Mouse (Mus musculus): ENCODE results near the gene Ube2g2. TPM values are rescaled to one million over a fixed set of nuclear protein-coding genes. Genes with fewer than 3 reads are reported as not detected.
"Not testable (repeated sequence)": the region's sequence is repeated elsewhere in the genome, so short reads cannot be mapped to it uniquely, and the experiment has no call there.

The Ube2g2 gene
- total RNA-seq, 2 experiments from 2014 or later: 63.9 to 69.0 TPM

GRCm38 (mm10) chr10:77636234-77636922 is 14.3 kb downstream of the Ube2g2 start:
- no peak for DNase-seq (ENCODE audit: low spot score in 2 of 2)

GRCm38 (mm10) chr10:77638956-77639355 is 16.9 kb downstream of the Ube2g2 start:
- no peak for DNase-seq (ENCODE audit: low spot score in 2 of 2)

- DNase-seq (ENCODE audit: low spot score in 2 of 2): no peak
These were observed 21.1 kb downstream of the Ube2g2 start for GRCm38 (mm10) chr10:77643160-77643559.

- DNase-seq (ENCODE audit: low spot score in 2 of 2): no peak
These were observed 23.5 kb downstream of the Ube2g2 start for GRCm38 (mm10) chr10:77645571-77645970.

GRCm38 (mm10) chr10:77647461-77647860 is 25.4 kb downstream of the Ube2g2 start:
- DNase-seq (ENCODE audit: low spot score in 2 of 2): no peak

- no peak for DNase-seq (ENCODE audit: low spot score in 2 of 2)
These were observed 25.8 kb downstream of the Ube2g2 start for GRCm38 (mm10) chr10:77647901-77648300.

- DNase-seq (ENCODE audit: low spot score in 2 of 2): no peak
These were observed 30.0 kb downstream of the Ube2g2 start for GRCm38 (mm10) chr10:77652046-77652445.

- DNase-seq (ENCODE audit: low spot score in 2 of 2): no peak
These were observed 36.4 kb downstream of the Ube2g2 start for GRCm38 (mm10) chr10:77658286-77658994.

- DNase-seq (ENCODE audit: low spot score in 2 of 2): no peak
These were observed 42.0 kb downstream of the Ube2g2 start for GRCm38 (mm10) chr10:77663949-77664665.

- no peak for DNase-seq (ENCODE audit: low spot score in 2 of 2)
These were observed 44.3 kb downstream of the Ube2g2 start for GRCm38 (mm10) chr10:77666342-77666741.

- DNase-seq (ENCODE audit: low spot score in 2 of 2): no peak
These were observed 45.3 kb downstream of the Ube2g2 start for GRCm38 (mm10) chr10:77667402-77667801.

GRCm38 (mm10) chr10:77670710-77671109 is 48.6 kb downstream of the Ube2g2 start:
- no peak for DNase-seq (ENCODE audit: low spot score in 2 of 2)

- DNase-seq (ENCODE audit: low spot score in 2 of 2): no peak
These were observed 49.4 kb downstream of the Ube2g2 start for GRCm38 (mm10) chr10:77671519-77671918.

- no peak for DNase-seq (ENCODE audit: low spot score in 2 of 2)
These were observed 51.7 kb downstream of the Ube2g2 start for GRCm38 (mm10) chr10:77673765-77674164.

- DNase-seq (ENCODE audit: low spot score in 2 of 2): peak in 1 of 2 experiments; percentile 17
These were observed 55.5 kb downstream of the Ube2g2 start for GRCm38 (mm10) chr10:77677562-77677961.

- DNase-seq (ENCODE audit: low spot score in 2 of 2): no peak
These were observed 60.9 kb downstream of the Ube2g2 start for GRCm38 (mm10) chr10:77682994-77683393.

- no peak for DNase-seq (ENCODE audit: low spot score in 2 of 2)
These were observed 62.1 kb downstream of the Ube2g2 start for GRCm38 (mm10) chr10:77684181-77684580.

GRCm38 (mm10) chr10:77685895-77686664 is 64.0 kb downstream of the Ube2g2 start, which contains the start of gene Tspear:
Gene Tspear (plus strand): TSS chr10:77686569.
- no peak for DNase-seq (ENCODE audit: low spot score in 2 of 2)

- DNase-seq (ENCODE audit: low spot score in 2 of 2): no peak
These were observed 64.9 kb downstream of the Ube2g2 start for GRCm38 (mm10) chr10:77687021-77687420.

GRCm38 (mm10) chr10:77690356-77690807 is 68.3 kb downstream of the Ube2g2 start, which contains the start of gene Gm19402:
Gene Gm19402 (minus strand): TSS chr10:77690757.
- DNase-seq (ENCODE audit: low spot score in 2 of 2): not testable (repeated sequence)

Measured in layer of hippocampus, postnatal 14 days (tissue).